In the genomic region with DNA sequence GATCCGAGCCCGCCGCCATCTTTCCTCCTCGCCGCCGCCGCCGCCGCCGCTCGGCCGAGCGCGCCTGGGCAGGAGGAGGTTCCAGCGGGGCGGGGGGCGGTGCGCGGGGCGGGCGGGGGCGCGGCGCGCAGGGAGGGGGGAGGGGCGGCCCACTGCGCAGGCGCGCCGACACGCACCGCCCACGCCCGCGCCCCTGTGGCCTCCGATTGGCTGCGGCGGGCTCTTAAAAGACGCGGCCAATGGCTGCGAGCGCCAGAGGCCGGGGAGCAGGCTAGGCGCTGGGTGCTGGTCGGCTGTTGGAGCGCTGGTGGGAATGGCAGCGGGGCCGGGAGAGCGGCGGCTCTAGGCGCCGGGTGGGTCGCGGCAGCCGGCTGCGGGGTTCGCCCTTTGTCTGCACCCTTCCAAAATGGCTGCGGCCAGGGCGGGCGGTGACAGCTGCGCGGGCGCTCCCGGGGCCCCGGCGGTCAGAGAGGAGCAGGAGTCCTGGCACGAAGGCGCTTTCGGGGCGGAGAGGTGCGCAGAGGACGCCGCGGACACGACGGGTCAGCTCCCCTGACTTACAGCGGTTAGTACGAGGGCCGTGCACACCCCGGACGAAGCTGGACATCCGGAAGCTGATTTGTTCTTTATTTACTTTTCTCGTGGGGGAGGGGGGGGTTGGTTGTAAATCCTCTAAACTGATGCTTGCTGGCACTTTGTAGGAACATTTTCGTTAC, we compare ENCODE assay signal across 8 mouse cellular contexts. TPM values are rescaled to one million over a fixed set of nuclear protein-coding genes. Genes with fewer than 3 reads are reported as not detected.
DNase-seq lines count a peak whose midpoint lies in the region; ATAC-seq lines count a peak whose summit lies in the region.

Gene Taf4, minus strand, starts transcription at position 19 of the 716 bp plus-strand sequence.

- H3K4me3 ChIP-seq in forebrain, embryonic 11.5 days (ENCODE audit: low read depth, low read length), result peak within 1 kb of the TSS; percentile 92
- H3K4me3 ChIP-seq in heart, embryonic 16.5 days (ENCODE audit: low read length), result peak within 1 kb of the TSS; percentile 83
- peak within 1 kb of the TSS; percentile 90 for H3K4me3 ChIP-seq in liver, embryonic 15.5 days (replicated peaks)
- H3K4me3 ChIP-seq in neural tube, embryonic 11.5 days (ENCODE audit: low read depth, low read length), result peak within 1 kb of the TSS; percentile 89
- peak within 1 kb of the TSS; percentile 81 for H3K4me3 ChIP-seq in stomach, embryonic 16.5 days (replicated peaks; ENCODE audit: low read length)

- ATAC-seq in forebrain, embryonic 11.5 days (replicated peaks; ENCODE audit: low FRiP score), result peak; percentile 96
- peak; percentile 88 for ATAC-seq in heart, embryonic 16.5 days (replicated peaks; ENCODE audit: extremely low read depth, insufficient read depth, low FRiP score)
- ATAC-seq in liver, embryonic 15.5 days (ENCODE audit: insufficient read depth), result peak; percentile 88
- ATAC-seq in neural tube, embryonic 11.5 days (ENCODE audit: insufficient read depth, low FRiP score, low TSS enrichment), result peak; percentile 94
- ATAC-seq in stomach, embryonic 16.5 days (ENCODE audit: insufficient read depth, low FRiP score), result peak; percentile 95

- peak within 1 kb of the TSS; percentile 85 for H3K27ac ChIP-seq in forebrain, embryonic 11.5 days (ENCODE audit: low read depth, low read length)
- H3K27ac ChIP-seq in heart, embryonic 16.5 days (ENCODE audit: low read length), result peak within 1 kb of the TSS; percentile 93
- peak within 1 kb of the TSS; percentile 92 for H3K27ac ChIP-seq in liver, embryonic 15.5 days (replicated peaks)
- peak within 1 kb of the TSS; percentile 96 for H3K27ac ChIP-seq in neural tube, embryonic 11.5 days (ENCODE audit: low read depth, low read length)
- H3K27ac ChIP-seq in stomach, embryonic 16.5 days (ENCODE audit: low read length), result peak within 1 kb of the TSS; percentile 94

- H3K4me2 ChIP-seq in forebrain, embryonic 11.5 days (ENCODE audit: low read depth, low read length, severe bottlenecking), result peak within 1 kb of the TSS; percentile 100
- peak within 1 kb of the TSS; percentile 97 for H3K4me2 ChIP-seq in heart, embryonic 16.5 days (ENCODE audit: low read depth, low read length)
- peak within 1 kb of the TSS; percentile 96 for H3K4me2 ChIP-seq in liver, embryonic 15.5 days
- peak within 1 kb of the TSS; percentile 100 for H3K4me2 ChIP-seq in neural tube, embryonic 11.5 days (ENCODE audit: low read depth)
- H3K4me2 ChIP-seq in stomach, embryonic 16.5 days (ENCODE audit: low read depth, low read length), result peak within 1 kb of the TSS; percentile 99

- H3K4me1 ChIP-seq in forebrain, embryonic 11.5 days (replicated peaks; ENCODE audit: control insufficient read depth, insufficient read depth, low read length), result peaks cover 18% of the 10 kb centered on the region
- H3K4me1 ChIP-seq in heart, embryonic 16.5 days (ENCODE audit: control insufficient read depth, insufficient read depth, low read length), result peaks cover 52% of the 10 kb centered on the region
- H3K4me1 ChIP-seq in liver, embryonic 15.5 days (replicated peaks), result peaks cover 46% of the 10 kb centered on the region
- peaks cover 24% of the 10 kb centered on the region for H3K4me1 ChIP-seq in neural tube, embryonic 11.5 days (ENCODE audit: control insufficient read depth, insufficient read depth, low read length)
- H3K4me1 ChIP-seq in stomach, embryonic 16.5 days (ENCODE audit: control insufficient read depth, insufficient read depth, low read length), result peaks cover 33% of the 10 kb centered on the region

- H3K9ac ChIP-seq in forebrain, embryonic 11.5 days (ENCODE audit: low read length), result peak within 1 kb of the TSS; percentile 95
- peak within 1 kb of the TSS; percentile 97 for H3K9ac ChIP-seq in heart, embryonic 16.5 days (ENCODE audit: low read length)
- peak within 1 kb of the TSS; percentile 95 for H3K9ac ChIP-seq in liver, embryonic 15.5 days
- H3K9ac ChIP-seq in neural tube, embryonic 11.5 days (ENCODE audit: low read length), result peak within 1 kb of the TSS; percentile 92
- peak within 1 kb of the TSS; percentile 96 for H3K9ac ChIP-seq in stomach, embryonic 16.5 days (ENCODE audit: low read length)

- H3K36me3 ChIP-seq in forebrain, embryonic 11.5 days (ENCODE audit: control insufficient read depth, insufficient read depth, low read length), result no peaks in the 10 kb centered on the region
- no peaks in the 10 kb centered on the region for H3K36me3 ChIP-seq in heart, embryonic 16.5 days (ENCODE audit: control insufficient read depth, insufficient read depth)
- H3K36me3 ChIP-seq in liver, embryonic 15.5 days (replicated peaks), result no peaks in the 10 kb centered on the region
- H3K36me3 ChIP-seq in neural tube, embryonic 11.5 days (ENCODE audit: control insufficient read depth, insufficient read depth, low read length), result no peaks in the 10 kb centered on the region
- no peaks in the 10 kb centered on the region for H3K36me3 ChIP-seq in stomach, embryonic 16.5 days (ENCODE audit: control insufficient read depth, insufficient read depth, low read length)

- peak; percentile 80 to 85 for DNase-seq in CD8-positive naive resting alpha-beta T cell, adult 2 months (ENCODE audit: low read depth in 2 of 2, low spot score in 2 of 2)
- DNase-seq in c-Kit-positive CD71-negative TER-119-negative erythroid progenitor cells, embryonic 14.5 days (ENCODE audit: low read depth), result peak; percentile 60
- peak; percentile 96 for DNase-seq in forebrain, embryonic 11.5 days (ENCODE audit: low spot score)
- peak; percentile 83 to 93 for DNase-seq in kidney, postnatal 36 days
- DNase-seq in neural tube, embryonic 11.5 days (ENCODE audit: low spot score), result peak; percentile 93

- H3K9me3 ChIP-seq in forebrain, embryonic 11.5 days (ENCODE audit: control insufficient read depth, low read length), result no peaks in the 10 kb centered on the region
- H3K9me3 ChIP-seq in heart, embryonic 16.5 days (replicated peaks; ENCODE audit: control insufficient read depth, low read length), result no peaks in the 10 kb centered on the region
- no peaks in the 10 kb centered on the region for H3K9me3 ChIP-seq in liver, embryonic 15.5 days (replicated peaks)
- no peaks in the 10 kb centered on the region for H3K9me3 ChIP-seq in neural tube, embryonic 11.5 days (ENCODE audit: control insufficient read depth, low read length)
- no peaks in the 10 kb centered on the region for H3K9me3 ChIP-seq in stomach, embryonic 16.5 days (replicated peaks; ENCODE audit: control insufficient read depth, low read length)

- no peaks in the 10 kb centered on the region for H3K27me3 ChIP-seq in forebrain, embryonic 11.5 days (ENCODE audit: control insufficient read depth, insufficient read depth, low read length)
- no peaks in the 10 kb centered on the region for H3K27me3 ChIP-seq in heart, embryonic 16.5 days (ENCODE audit: control insufficient read depth, insufficient read depth, low read length)
- H3K27me3 ChIP-seq in liver, embryonic 15.5 days, result no peaks in the 10 kb centered on the region
- H3K27me3 ChIP-seq in neural tube, embryonic 11.5 days (ENCODE audit: control insufficient read depth, insufficient read depth, low read length), result no peaks in the 10 kb centered on the region
- no peaks in the 10 kb centered on the region for H3K27me3 ChIP-seq in stomach, embryonic 16.5 days (ENCODE audit: control insufficient read depth, insufficient read depth, low read length)

- WGBS in forebrain, embryonic 11.5 days, result 0% methylated on average over 75 of the region's 84 CpGs
- WGBS in heart, embryonic 16.5 days, result under 1% methylated on average over 59 of the region's 84 CpGs
- WGBS in liver, embryonic 15.5 days (ENCODE audit: insufficient replicate concordance), result 0% methylated on average over 74 of the region's 84 CpGs
- WGBS in neural tube, embryonic 11.5 days, result under 1% methylated on average over 58 of the region's 84 CpGs
- under 1% methylated on average over 58 of the region's 84 CpGs for WGBS in stomach, embryonic 16.5 days

RNA-seq across cellular contexts. Expression of gene Taf4, which starts in this region (rescaled TPM):
- polyA plus RNA-seq in forebrain, embryonic 11.5 days (2014; fragmentation: Nextera tagmentation; extraction: Ambion mirVana), result 7.4 and 8.2 TPM in 2 replicates
- polyA plus RNA-seq in heart, embryonic 16.5 days (2015; fragmentation: Nextera tagmentation; extraction: Ambion mirVana), result 2.1 TPM in 2 replicates
- polyA plus RNA-seq in liver, embryonic 15.5 days (2015; fragmentation: Nextera tagmentation; extraction: Ambion mirVana), result 1.7 and 1.9 TPM in 2 replicates
- polyA plus RNA-seq in neural tube, embryonic 11.5 days (2014; fragmentation: Nextera tagmentation; extraction: Ambion mirVana), result 5.5 and 6.2 TPM in 2 replicates
- polyA plus RNA-seq in stomach, embryonic 16.5 days (2015; fragmentation: Nextera tagmentation; extraction: Ambion mirVana), result 2.9 and 3.2 TPM in 2 replicates

Comparison
In these comparisons a context has a peak if more than half of its experiments do, and no peak if none do; other contexts are left out.
1. Peak in every context shown above with its lines: DNase-seq, ATAC-seq, H3K4me3 ChIP-seq and H3K27ac ChIP-seq.